Mouse (Mus musculus) limb, embryonic 10.5 days (tissue): Measurements from ENCODE around the gene Cpxm1. TPM values are rescaled to one million over a fixed set of nuclear protein-coding genes. Genes with fewer than 3 reads are reported as not detected.

Source experiments
- DNase-seq: peaks from one replicate; pipeline ENCODE4 v3.0.0-alpha.2; 2017; ENCODE audit warnings: low spot score
- H3K27ac ChIP-seq: fragments of 300-500 bp; sonication (generic); 2 replicates; pipeline ENCODE4 v1.5.1; 2016; ENCODE audit warnings: mild to moderate bottlenecking
- H3K27me3 ChIP-seq: fragments of 300-500 bp; sonication (generic); 2 replicates; pipeline ENCODE4 v1.6.1; 2016; ENCODE audit warnings: low read depth, mild to moderate bottlenecking; ENCODE audit not compliant: poor library complexity, severe bottlenecking
- H3K36me3 ChIP-seq: fragments of 300-500 bp; sonication (generic); 2 replicates; pipeline ENCODE4 v1.6.1; 2016; ENCODE audit warnings: mild to moderate bottlenecking, moderate library complexity
- H3K4me1 ChIP-seq: fragments of 300-500 bp; sonication (generic); 2 replicates; pipeline ENCODE4 v1.6.1; 2016
- H3K4me3 ChIP-seq: fragments of 300-500 bp; sonication (generic); 2 replicates; pipeline ENCODE4 v1.5.1; 2016; ENCODE audit warnings: mild to moderate bottlenecking, moderate library complexity
- H3K9me3 ChIP-seq: fragments of 300-500 bp; sonication (generic); replicated peaks from 2 replicates; pipeline ENCODE4 v1.6.1; 2016; ENCODE audit warnings: mild to moderate bottlenecking
- WGBS: fragments of 180-500 bp; shearing (Covaris S2); methylation state at CpG from one replicate; pipeline ENCODE4 v1.1.7; 2016; 5-methylcytosine and 5-hydroxymethylcytosine counted together
- polyA plus RNA-seq: library from polyadenylated mRNA; unstranded; fragments of >200 nt; fragmentation: Nextera tagmentation; extraction: Ambion mirVana; gene quantifications from 2 replicates; pipeline ENCODE4 v1.2.1, GENCODE M21; 2016

The Cpxm1 gene
- polyA plus RNA-seq, 1 experiment from 2014 or later: 75.4 TPM

GRCm38 (mm10) chr2:130353411-130353810 lies 44.0 kb downstream of the Cpxm1 start:
- peaks cover 17% of the 10 kb centered on the region for H3K27me3 ChIP-seq
- WGBS: 95% methylated on average over 8 of the region's 8 CpGs
- H3K27ac ChIP-seq: no peak overlapping the region
- H3K4me1 ChIP-seq: no peaks in the 10 kb centered on the region
- DNase-seq: no peak
- H3K4me3 ChIP-seq: no peak overlapping the region
- no peaks in the 10 kb centered on the region for H3K36me3 ChIP-seq
- H3K9me3 ChIP-seq: no peaks in the 10 kb centered on the region

GRCm38 (mm10) chr2:130351758-130352339 lies 45.5 kb downstream of the Cpxm1 start:
- Histone ChIP-seq H3K9me3 (no peaks in the 10 kb centered on the region), H3K27ac (no peak overlapping the region), H3K4me3 (no peak overlapping the region), H3K36me3 (no peaks in the 10 kb centered on the region), H3K4me1 (no peaks in the 10 kb centered on the region), H3K27me3 (peaks cover 3% of the 10 kb centered on the region; the same call in 1 of the 2 replicates)
- no peak for DNase-seq
- WGBS: 37% methylated on average over 5 of the region's 5 CpGs

GRCm38 (mm10) chr2:130350376-130350775 lies 47.0 kb downstream of the Cpxm1 start:
- 93% methylated on average over 3 of the region's 3 CpGs for WGBS

GRCm38 (mm10) chr2:130341220-130341580 lies 56.2 kb downstream of the Cpxm1 start:
- no peak overlapping the region for H3K27ac ChIP-seq
- H3K36me3 ChIP-seq: no peaks in the 10 kb centered on the region
- 91% methylated on average over 7 of the region's 7 CpGs for WGBS
- no peaks in the 10 kb centered on the region for H3K4me1 ChIP-seq
- DNase-seq: no peak
- H3K9me3 ChIP-seq: no peaks in the 10 kb centered on the region
- no peak overlapping the region for H3K4me3 ChIP-seq
- no peaks in the 10 kb centered on the region for H3K27me3 ChIP-seq

More at GRCm38 (mm10) chr2:130350376-130350775, 47.0 kb downstream of the Cpxm1 start:
- DNase-seq: no peak
- no peaks in the 10 kb centered on the region for H3K4me1 ChIP-seq
- H3K9me3 ChIP-seq: no peaks in the 10 kb centered on the region
- H3K27me3 ChIP-seq: no peaks in the 10 kb centered on the region
- H3K27ac ChIP-seq: no peak overlapping the region
- H3K36me3 ChIP-seq: no peaks in the 10 kb centered on the region
- no peak overlapping the region for H3K4me3 ChIP-seq

Other genes with a start within 250 kb of the Cpxm1 start
- gene Snrpb, start 218.2 kb downstream of the Cpxm1 start, polyA plus RNA-seq: 959 and 1,054 TPM in 2 replicates
- gene Tmc2, start 202.4 kb downstream of the Cpxm1 start, polyA plus RNA-seq: not detected in 2 replicates
- gene Nop56, start 123.1 kb downstream of the Cpxm1 start, polyA plus RNA-seq: 440 and 499 TPM in 2 replicates
- 136 and 140 TPM in 2 replicates for gene Idh3b, start 113.0 kb downstream of the Cpxm1 start, polyA plus RNA-seq
- 0.34 and 0.90 TPM in 2 replicates for gene Ebf4, start 102.4 kb downstream of the Cpxm1 start, polyA plus RNA-seq
- not detected in 2 replicates for gene Gm28372, start 7.7 kb upstream of the Cpxm1 start, polyA plus RNA-seq
- not detected in 2 replicates for gene 1700020A23Rik, start 7.7 kb upstream of the Cpxm1 start, polyA plus RNA-seq
- not detected in 2 replicates for gene Tmem239, start 8.9 kb upstream of the Cpxm1 start, polyA plus RNA-seq
- gene Vps16, start 26.8 kb upstream of the Cpxm1 start, polyA plus RNA-seq: 101 and 121 TPM in 2 replicates
- gene Pced1a, start 27.1 kb upstream of the Cpxm1 start, polyA plus RNA-seq: 13.4 and 13.9 TPM in 2 replicates
- 73.2 and 85.5 TPM in 2 replicates for gene Ptpra, start 52.7 kb upstream of the Cpxm1 start, polyA plus RNA-seq
- gene Mrps26, start 166.2 kb upstream of the Cpxm1 start, polyA plus RNA-seq: 87.3 and 95.6 TPM in 2 replicates
- not detected in 2 replicates for gene Oxt, start 178.6 kb upstream of the Cpxm1 start, polyA plus RNA-seq
- gene Avp, start 185.0 kb upstream of the Cpxm1 start, polyA plus RNA-seq: not detected in 2 replicates
- 22.3 and 23.4 TPM in 2 replicates for gene Fastkd5, start 232.5 kb upstream of the Cpxm1 start, polyA plus RNA-seq
- 22.7 and 22.9 TPM in 2 replicates for gene Ubox5, start 232.5 kb upstream of the Cpxm1 start, polyA plus RNA-seq
- 2.4 and 2.7 TPM in 2 replicates for gene Lzts3, start 245.2 kb upstream of the Cpxm1 start, polyA plus RNA-seq